Mouse (Mus musculus) forebrain, embryonic 13.5 days (tissue): ENCODE data around the gene Trim46. TPM values are rescaled to one million over a fixed set of nuclear protein-coding genes. Genes with fewer than 3 reads are reported as not detected.

Source experiments
- ATAC-seq: fragments of 200-750 bp; cut with Nextera tagmentation; 2 replicates; pipeline ENCODE4 v1.8.0; 2017
- H3K27ac ChIP-seq: fragments of 300-500 bp; sonication (generic); 2 replicates; pipeline ENCODE4 v1.5.1; 2015; ENCODE audit warnings: inconsistent platforms, mild to moderate bottlenecking, moderate library complexity
- H3K27me3 ChIP-seq: fragments of 300-500 bp; sonication (generic); 2 replicates; pipeline ENCODE4 v1.6.1; 2015; ENCODE audit warnings: mild to moderate bottlenecking, inconsistent platforms
- H3K36me3 ChIP-seq: fragments of 300-500 bp; sonication (generic); 2 replicates; pipeline ENCODE4 v1.6.1; 2015; ENCODE audit warnings: mild to moderate bottlenecking, inconsistent platforms; ENCODE audit not compliant: poor library complexity, severe bottlenecking
- H3K4me1 ChIP-seq: fragments of 300-500 bp; sonication (generic); 2 replicates; pipeline ENCODE4 v1.6.1; 2015; ENCODE audit warnings: inconsistent platforms
- H3K4me2 ChIP-seq: fragments of 300-500 bp; sonication (generic); 2 replicates; pipeline ENCODE4 v1.6.1; 2015; ENCODE audit warnings: inconsistent platforms, mild to moderate bottlenecking, moderate library complexity
- H3K4me3 ChIP-seq: fragments of 300-500 bp; sonication (generic); 2 replicates; pipeline ENCODE4 v1.5.1; 2015; ENCODE audit warnings: mild to moderate bottlenecking, inconsistent platforms
- H3K9ac ChIP-seq: fragments of 300-500 bp; sonication (generic); 2 replicates; pipeline ENCODE4 v1.6.1; 2015; ENCODE audit warnings: mild to moderate bottlenecking, inconsistent platforms
- H3K9me3 ChIP-seq: fragments of 300-500 bp; sonication (generic); replicated peaks from 2 replicates; pipeline ENCODE4 v1.6.1; 2016; ENCODE audit warnings: inconsistent platforms
- WGBS: fragments of 180-500 bp; shearing (Covaris S2); methylation state at CpG from one replicate; pipeline ENCODE4 v1.1.7; 2015; 5-methylcytosine and 5-hydroxymethylcytosine counted together
- polyA plus RNA-seq: library from polyadenylated mRNA; unstranded; fragments of >200 nt; fragmentation: Nextera tagmentation; extraction: Ambion mirVana; gene quantifications from 2 replicates; pipeline ENCODE4 v1.2.1, GENCODE M21; 2015

Gene Trim46
- polyA plus RNA-seq, 1 experiment from 2014 or later, result 36.6 TPM

DNA sequence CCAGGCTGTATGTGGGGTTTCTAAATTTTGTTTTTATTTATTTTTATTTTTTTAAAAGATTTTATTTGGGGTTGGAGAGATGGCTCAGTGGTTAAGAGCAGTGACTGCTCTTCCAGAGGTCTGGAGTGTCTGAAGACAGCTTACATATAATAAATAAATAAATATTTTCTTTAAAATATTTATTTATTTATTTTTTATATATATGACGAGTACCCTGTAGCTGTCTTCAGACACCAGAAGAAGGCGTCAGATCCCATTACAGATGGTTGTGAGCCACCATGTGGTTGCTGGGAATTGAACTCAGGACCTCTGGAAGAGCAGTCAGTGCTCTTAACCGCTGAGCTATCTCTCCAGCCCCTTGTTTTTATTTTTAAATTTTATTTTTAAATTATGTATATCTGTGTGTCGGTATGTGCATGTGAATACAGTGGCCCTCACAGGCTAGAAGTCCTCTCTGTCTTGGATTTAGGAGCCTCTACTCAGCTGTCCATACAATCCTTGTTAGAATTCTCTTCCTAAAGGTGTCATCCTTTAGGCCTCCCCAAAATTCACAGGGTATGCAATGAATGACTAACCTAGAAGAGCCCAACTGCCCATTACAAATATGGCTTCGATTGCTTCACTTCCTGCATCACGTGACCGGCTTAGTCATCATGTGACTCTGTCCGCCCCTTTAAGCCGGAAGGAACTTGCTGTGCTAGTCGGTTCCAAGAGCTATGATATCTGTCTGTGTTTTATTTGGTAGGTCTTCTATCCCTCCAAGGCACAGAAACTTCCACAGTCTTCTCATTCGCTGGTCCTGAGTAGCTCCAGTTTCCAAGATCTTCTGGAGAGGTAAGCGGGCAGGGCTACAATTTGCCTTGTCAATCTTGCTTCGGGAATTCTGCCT, 43.6 kb downstream of the Trim46 start, which contains the start of gene Gba:
Gene Gba (plus strand): TSS at position 676 of the 889 bp plus-strand sequence.
- no peak within 1 kb of the TSS for H3K27ac ChIP-seq
- no peaks in the 10 kb centered on the region for H3K9me3 ChIP-seq
- peak; percentile 90 for ATAC-seq
- peak within 1 kb of the TSS; percentile 71 for H3K9ac ChIP-seq
- peaks cover 5% of the 10 kb centered on the region for H3K4me1 ChIP-seq
- H3K4me2 ChIP-seq, result peak within 1 kb of the TSS; percentile 63
- H3K36me3 ChIP-seq, result peaks cover 33% of the 10 kb centered on the region
- peak within 1 kb of the TSS; percentile 60 for H3K4me3 ChIP-seq
- 27% methylated on average over 13 of the region's 13 CpGs for WGBS
- no peaks in the 10 kb centered on the region for H3K27me3 ChIP-seq

DNA sequence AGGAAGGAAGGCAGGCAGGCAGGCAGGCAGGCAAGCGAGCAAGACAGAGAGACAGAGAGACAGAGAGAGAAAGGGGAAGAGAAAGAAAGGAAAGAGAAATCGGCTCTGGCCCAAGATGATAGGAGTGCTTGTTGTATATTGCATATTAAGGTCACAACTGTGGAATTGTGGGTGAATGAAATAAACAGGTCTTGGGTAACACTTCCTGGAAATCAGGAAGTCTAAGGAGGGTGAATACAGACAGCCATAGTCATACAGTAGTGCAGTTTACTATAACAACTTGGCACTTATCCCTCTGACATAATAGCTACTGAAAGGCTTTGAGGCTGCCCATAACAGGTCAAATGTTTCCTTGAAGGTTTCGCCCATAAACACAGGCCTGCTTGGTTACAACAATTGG, 46.3 kb downstream of the Trim46 start:
- 81% methylated on average over 3 of the region's 3 CpGs for WGBS
- Histone ChIP-seq H3K4me1 (peaks cover 16% of the 10 kb centered on the region), H3K9me3 (no peaks in the 10 kb centered on the region), H3K27ac (no peak overlapping the region), H3K4me2 (no peak overlapping the region), H3K27me3 (no peaks in the 10 kb centered on the region), H3K4me3 (no peak overlapping the region), H3K9ac (no peak overlapping the region), H3K36me3 (peaks cover 9% of the 10 kb centered on the region)
- ATAC-seq, result no peak

- H3K36me3 ChIP-seq, result no peaks in the 10 kb centered on the region
- H3K9ac ChIP-seq, result peak overlapping the region; percentile 53
- ATAC-seq, result peak; percentile 97
- no peaks in the 10 kb centered on the region for H3K27me3 ChIP-seq
- H3K27ac ChIP-seq, result peak overlapping the region; percentile 64
- H3K4me1 ChIP-seq, result peaks cover 11% of the 10 kb centered on the region
- H3K9me3 ChIP-seq, result no peaks in the 10 kb centered on the region
- H3K4me2 ChIP-seq, result peak overlapping the region; percentile 58
- H3K4me3 ChIP-seq, result peak overlapping the region; percentile 32
- 7% methylated on average over 33 of the region's 33 CpGs for WGBS
These were observed 49.9 kb downstream of the Trim46 start for GRCm38 (mm10) chr3:89195979-89196877.

GRCm38 (mm10) chr3:89193853-89194252, 52.3 kb downstream of the Trim46 start:
- Histone ChIP-seq H3K9ac (no peak overlapping the region), H3K27me3 (no peaks in the 10 kb centered on the region), H3K4me2 (no peak overlapping the region), H3K4me3 (no peak overlapping the region), H3K9me3 (no peaks in the 10 kb centered on the region), H3K4me1 (peaks cover 11% of the 10 kb centered on the region), H3K36me3 (peaks cover under 1% of the 10 kb centered on the region; the same call in 1 of the 2 replicates), H3K27ac (no peak overlapping the region)
- 85% methylated on average over 2 of the region's 2 CpGs for WGBS
- no peak for ATAC-seq

DNA sequence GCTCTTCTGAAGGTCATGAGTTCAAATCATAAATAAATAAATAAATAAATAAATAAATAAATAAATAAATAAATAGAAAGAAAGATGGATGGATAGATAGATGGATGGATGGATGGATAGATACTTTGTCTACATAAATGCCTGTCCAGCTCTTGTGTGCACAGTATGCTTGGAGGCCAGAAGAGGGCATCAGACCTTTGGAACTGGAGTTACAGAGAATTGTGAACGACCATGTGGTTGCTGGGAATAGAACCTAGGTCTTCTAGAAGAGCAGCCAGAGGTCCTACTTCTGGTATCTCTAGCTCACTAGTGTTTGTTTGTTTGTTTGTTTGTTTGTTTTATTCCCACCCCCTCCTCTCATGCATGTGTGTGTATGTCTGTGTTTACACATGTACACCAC, 52.8 kb downstream of the Trim46 start:
- Histone ChIP-seq H3K4me1 (peaks cover 11% of the 10 kb centered on the region), H3K9me3 (no peaks in the 10 kb centered on the region), H3K36me3 (peaks cover 6% of the 10 kb centered on the region; the same call in 1 of the 2 replicates), H3K27ac (no peak overlapping the region), H3K4me2 (no peak overlapping the region), H3K4me3 (no peak overlapping the region), H3K27me3 (no peaks in the 10 kb centered on the region), H3K9ac (no peak overlapping the region)
- ATAC-seq, result no peak
- 44% methylated on average over 1 of the region's 1 CpGs for WGBS

GRCm38 (mm10) chr3:89190436-89190835, 55.7 kb downstream of the Trim46 start:
- Histone ChIP-seq H3K9me3 (no peaks in the 10 kb centered on the region), H3K36me3 (peaks cover 15% of the 10 kb centered on the region; the same call in 1 of the 2 replicates), H3K9ac (no peak overlapping the region), H3K4me1 (peaks cover 12% of the 10 kb centered on the region; the same call in 1 of the 2 replicates), H3K4me2 (no peak overlapping the region), H3K4me3 (no peak overlapping the region), H3K27me3 (no peaks in the 10 kb centered on the region), H3K27ac (no peak overlapping the region)
- ATAC-seq, result no peak
- 90% methylated on average over 8 of the region's 8 CpGs for WGBS

DNA sequence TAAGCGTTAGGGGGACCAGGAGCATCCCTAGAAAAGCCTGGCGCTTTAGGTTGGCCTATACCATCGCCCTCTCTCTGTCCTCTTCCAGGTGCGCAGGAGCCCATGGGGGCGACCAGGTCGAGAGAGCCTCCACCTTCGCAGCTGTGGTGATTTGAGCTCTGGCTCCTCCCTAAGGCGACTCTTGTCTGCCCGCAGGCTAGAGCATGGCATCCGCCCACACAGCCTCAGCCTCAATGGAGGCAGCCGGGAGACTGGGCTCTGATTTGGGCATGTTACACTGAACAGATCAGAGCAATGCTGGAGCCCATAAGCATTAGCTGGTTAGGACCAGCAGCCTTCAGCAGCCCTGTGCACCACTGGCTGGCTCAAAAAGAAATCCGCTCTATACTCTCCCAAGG, 57.6 kb downstream of the Trim46 start:
- ATAC-seq, result no peak
- Histone ChIP-seq H3K27me3 (no peaks in the 10 kb centered on the region), H3K4me2 (no peak overlapping the region), H3K27ac (no peak overlapping the region), H3K36me3 (peaks cover 16% of the 10 kb centered on the region; the same call in 1 of the 2 replicates), H3K4me3 (no peak overlapping the region), H3K9me3 (no peaks in the 10 kb centered on the region), H3K9ac (peak overlapping the region; percentile 12; the same call in 1 of the 2 replicates), H3K4me1 (peaks cover 24% of the 10 kb centered on the region)
- 65% methylated on average over 12 of the region's 12 CpGs for WGBS

GRCm38 (mm10) chr3:89187690-89188477, 58.2 kb downstream of the Trim46 start:
- H3K27ac ChIP-seq, result no peak overlapping the region
- no peak overlapping the region for H3K4me3 ChIP-seq
- peaks cover 16% of the 10 kb centered on the region; the same call in 1 of the 2 replicates for H3K36me3 ChIP-seq
- no peak overlapping the region; the same call in 1 of the 2 replicates for H3K9ac ChIP-seq
- no peak overlapping the region for H3K4me2 ChIP-seq
- WGBS, result 56% methylated on average over 18 of the region's 18 CpGs
- no peaks in the 10 kb centered on the region for H3K9me3 ChIP-seq
- no peaks in the 10 kb centered on the region for H3K27me3 ChIP-seq
- H3K4me1 ChIP-seq, result peaks cover 27% of the 10 kb centered on the region
- no peak for ATAC-seq

- 21% methylated on average over 23 of the region's 23 CpGs for WGBS
These were observed 58.9 kb downstream of the Trim46 start for GRCm38 (mm10) chr3:89187197-89187596.

More at GRCm38 (mm10) chr3:89187197-89187596, 58.9 kb downstream of the Trim46 start:
- peak overlapping the region; percentile 46; the same call in 1 of the 2 replicates for H3K9ac ChIP-seq
- no peaks in the 10 kb centered on the region for H3K27me3 ChIP-seq
- no peak for ATAC-seq
- H3K4me3 ChIP-seq, result no peak overlapping the region
- peaks cover 33% of the 10 kb centered on the region for H3K4me1 ChIP-seq
- H3K27ac ChIP-seq, result no peak overlapping the region
- no peaks in the 10 kb centered on the region for H3K9me3 ChIP-seq
- peaks cover 20% of the 10 kb centered on the region for H3K36me3 ChIP-seq
- no peak overlapping the region for H3K4me2 ChIP-seq
